Mouse (Mus musculus) kidney, postnatal 0 days (tissue): ENCODE measurements around the gene Clec4g. TPM values are rescaled to one million over a fixed set of nuclear protein-coding genes. Genes with fewer than 3 reads are reported as not detected.

Experiments
- ATAC-seq: fragments of 200-750 bp; cut with Nextera tagmentation; replicated peaks from 2 replicates; pipeline ENCODE4 v1.8.0; 2017; ENCODE audit warnings: low read depth, moderate number of reproducible peaks, moderate TSS enrichment, moderate library complexity; ENCODE audit not compliant: low FRiP score
- DNase-seq: peaks from one replicate; pipeline ENCODE4 v3.0.0-alpha.2; 2016; ENCODE audit warnings: low spot score
- H3K27ac ChIP-seq: fragments of 300-500 bp; sonication (generic); 2 replicates; pipeline ENCODE4 v1.5.1; 2014; ENCODE audit warnings: mild to moderate bottlenecking
- H3K27me3 ChIP-seq: fragments of 300-500 bp; sonication (generic); 2 replicates; pipeline ENCODE4 v1.6.1; 2014; ENCODE audit warnings: low read length, mixed read lengths; ENCODE audit not compliant: insufficient read depth
- H3K36me3 ChIP-seq: fragments of 300-500 bp; sonication (generic); 2 replicates; pipeline ENCODE4 v1.6.1; 2014; ENCODE audit warnings: low read length, mixed read lengths; ENCODE audit not compliant: insufficient read depth
- H3K4me1 ChIP-seq: fragments of 300-500 bp; sonication (generic); replicated peaks from 2 replicates; pipeline ENCODE4 v1.6.1; 2014; ENCODE audit warnings: antibody characterized with exemption, low read length, mixed read lengths; ENCODE audit not compliant: insufficient read depth
- H3K4me2 ChIP-seq: fragments of 300-500 bp; sonication (generic); 2 replicates; pipeline ENCODE4 v1.6.1; 2014; ENCODE audit warnings: mild to moderate bottlenecking, low read length, moderate library complexity, mixed read lengths
- H3K4me3 ChIP-seq: fragments of 300-500 bp; sonication (generic); replicated peaks from 2 replicates; pipeline ENCODE4 v1.5.1; 2014; ENCODE audit warnings: low read depth, low read length
- H3K9ac ChIP-seq: fragments of 300-500 bp; sonication (generic); 2 replicates; pipeline ENCODE4 v1.6.1; 2014; ENCODE audit warnings: low read depth, low read length
- H3K9me3 ChIP-seq: fragments of 300-500 bp; sonication (generic); replicated peaks from 2 replicates; pipeline ENCODE4 v1.6.1; 2016; ENCODE audit warnings: low read length, inconsistent platforms, mixed read lengths
- CTCF ChIP-seq: IDR thresholded peaks from 2 replicates; pipeline ENCODE4 v1.5.1; 2016; ENCODE audit warnings: antibody characterized with exemption, low read depth, mild to moderate bottlenecking, moderate library complexity
- WGBS: fragments of 180-500 bp; shearing (Covaris S2); extraction: QIAGEN DNeasy Blood & Tissue Kit; methylation state at CpG from one replicate; pipeline ENCODE4 v1.1.7; 2014; 5-methylcytosine and 5-hydroxymethylcytosine counted together
- polyA plus RNA-seq: library from polyadenylated mRNA; unstranded; fragments of >200 nt; fragmentation: Nextera tagmentation; extraction: Ambion mirVana; gene quantifications from 2 replicates; pipeline ENCODE4 v1.2.1, GENCODE M21; 2015

Clec4g gene
- polyA plus RNA-seq, 1 experiment from 2014 or later = 0.34 TPM

DNA sequence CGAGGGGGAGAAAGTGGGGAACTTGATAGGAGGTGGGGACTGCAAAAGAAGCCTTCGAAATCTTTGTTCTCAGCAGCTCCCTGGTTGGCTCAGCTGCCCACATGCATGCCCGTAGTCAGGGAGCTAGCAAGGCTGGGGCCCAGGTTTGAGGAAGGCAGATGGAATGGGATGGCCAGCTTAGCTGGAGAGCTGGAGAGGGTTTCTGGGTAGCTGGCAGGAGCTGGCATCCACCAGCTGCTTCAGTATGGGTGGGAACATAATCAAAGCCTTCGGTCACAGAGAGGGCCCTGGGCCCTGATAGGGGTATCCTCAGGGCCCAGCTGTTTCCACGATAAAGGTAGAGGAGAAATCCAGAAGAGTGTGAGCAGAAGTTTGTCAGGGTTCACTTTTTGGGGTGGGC is 38.0 kb downstream of the Clec4g start:
- DNase-seq (no peak), ATAC-seq (no peak)
- 95% methylated on average over 5 of the region's 5 CpGs for WGBS
- no peak overlapping the region for H3K4me3 ChIP-seq
- no peak overlapping the region for H3K27ac ChIP-seq
- no peak overlapping the region for H3K9ac ChIP-seq
- peaks cover 7% of the 10 kb centered on the region; the same call in 1 of the 2 replicates for H3K4me1 ChIP-seq
- peaks cover 20% of the 10 kb centered on the region for H3K36me3 ChIP-seq
- no peak for TF ChIP-seq CTCF
- H3K9me3 ChIP-seq = no peaks in the 10 kb centered on the region
- H3K27me3 ChIP-seq = no peaks in the 10 kb centered on the region
- no peak overlapping the region for H3K4me2 ChIP-seq

- TF ChIP-seq CTCF = no peak
- no peak for ATAC-seq
- Histone ChIP-seq H3K4me1 (peaks cover 10% of the 10 kb centered on the region; the same call in 1 of the 2 replicates), H3K36me3 (peaks cover 20% of the 10 kb centered on the region), H3K9ac (no peak overlapping the region), H3K27ac (no peak overlapping the region), H3K27me3 (no peaks in the 10 kb centered on the region), H3K9me3 (no peaks in the 10 kb centered on the region), H3K4me3 (no peak overlapping the region), H3K4me2 (no peak overlapping the region)
- WGBS = 89% methylated on average over 5 of the region's 5 CpGs
- DNase-seq = no peak
Observed at GRCm38 (mm10) chr8:3679656-3680055, 40.8 kb downstream of the Clec4g start.

DNA sequence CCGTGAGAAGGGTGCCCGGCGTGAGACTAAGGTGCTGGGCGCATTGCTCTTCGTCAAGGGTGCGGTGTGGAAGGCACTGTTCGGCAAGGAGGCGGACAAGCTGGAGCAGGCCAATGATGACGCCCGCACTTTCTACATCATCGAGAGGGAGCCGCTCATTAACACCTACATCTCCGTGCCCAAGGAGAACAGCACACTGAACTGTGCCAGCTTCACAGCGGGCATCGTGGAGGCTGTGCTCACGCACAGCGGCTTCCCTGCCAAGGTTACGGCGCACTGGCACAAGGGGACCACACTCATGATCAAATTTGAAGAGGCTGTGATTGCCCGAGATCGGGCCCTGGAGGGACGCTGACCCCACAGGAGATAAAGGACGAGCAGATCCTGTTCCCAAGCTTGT is 41.2 kb downstream of the Clec4g start:
- no peak for ATAC-seq
- peaks cover 20% of the 10 kb centered on the region for H3K36me3 ChIP-seq
- TF ChIP-seq CTCF = no peak
- H3K27me3 ChIP-seq = no peaks in the 10 kb centered on the region
- no peak overlapping the region for H3K4me2 ChIP-seq
- peaks cover 10% of the 10 kb centered on the region; the same call in 1 of the 2 replicates for H3K4me1 ChIP-seq
- no peaks in the 10 kb centered on the region for H3K9me3 ChIP-seq
- no peak overlapping the region for H3K27ac ChIP-seq
- no peak for DNase-seq
- 95% methylated on average over 23 of the region's 23 CpGs for WGBS
- no peak overlapping the region for H3K9ac ChIP-seq
- H3K4me3 ChIP-seq = no peak overlapping the region

DNA sequence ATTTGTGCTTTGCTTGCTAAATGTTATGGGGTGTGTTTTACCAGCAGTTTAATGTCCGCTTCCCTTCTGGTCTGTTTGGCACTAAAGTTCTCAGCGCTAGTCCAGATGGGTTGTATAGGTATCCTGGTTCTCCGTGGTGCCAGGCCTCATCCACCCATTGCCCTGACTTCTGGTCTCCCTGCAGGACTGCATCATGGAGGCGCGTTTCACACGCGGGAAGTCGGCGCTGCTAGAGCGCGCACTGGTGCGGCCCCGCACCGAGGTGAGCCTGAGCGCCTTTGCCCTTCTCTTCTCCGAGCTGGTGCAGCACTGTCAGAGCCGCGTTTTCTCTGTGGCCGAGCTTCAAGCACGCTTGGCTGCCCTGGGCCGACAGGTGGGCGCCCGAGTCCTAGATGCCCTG is 41.6 kb downstream of the Clec4g start:
- 95% methylated on average over 23 of the region's 23 CpGs for WGBS
- ATAC-seq = no peak
- H3K27me3 ChIP-seq = no peaks in the 10 kb centered on the region
- H3K4me1 ChIP-seq = peaks cover 10% of the 10 kb centered on the region; the same call in 1 of the 2 replicates
- no peak overlapping the region for H3K9ac ChIP-seq
- DNase-seq = no peak
- H3K27ac ChIP-seq = no peak overlapping the region
- no peak overlapping the region for H3K4me3 ChIP-seq
- peaks cover 20% of the 10 kb centered on the region for H3K36me3 ChIP-seq
- H3K4me2 ChIP-seq = no peak overlapping the region
- TF ChIP-seq CTCF = no peak
- H3K9me3 ChIP-seq = no peaks in the 10 kb centered on the region

DNA sequence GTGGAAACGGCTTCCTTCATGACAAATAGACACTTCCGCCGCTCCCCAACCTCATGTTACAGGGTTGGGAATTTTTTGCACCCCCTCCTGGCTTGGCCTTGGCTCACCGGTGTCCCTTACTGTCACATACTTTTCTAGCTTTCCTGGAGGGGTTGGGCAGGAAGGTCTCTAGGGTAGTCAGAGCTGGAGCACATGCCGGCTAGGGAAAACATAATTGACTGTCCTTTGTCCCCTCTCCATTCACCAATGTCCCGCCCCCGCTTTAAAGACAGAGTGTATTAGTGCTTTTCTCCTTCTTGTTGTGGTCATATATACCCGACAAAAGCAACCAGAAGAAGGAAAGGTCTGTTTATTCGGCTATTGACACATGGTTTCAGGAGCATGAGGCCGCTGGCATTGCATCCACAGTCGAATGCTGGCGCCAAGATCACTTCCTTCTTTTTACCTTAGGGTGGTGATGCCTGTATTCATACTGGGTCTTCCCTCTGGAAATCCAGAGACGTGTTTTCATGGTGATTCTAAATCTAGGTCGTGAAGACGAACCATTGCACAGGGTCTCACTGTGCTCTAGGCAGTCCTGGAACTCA is 43.4 kb downstream of the Clec4g start:
- peaks cover 10% of the 10 kb centered on the region; the same call in 1 of the 2 replicates for H3K4me1 ChIP-seq
- peaks cover 20% of the 10 kb centered on the region for H3K36me3 ChIP-seq
- ATAC-seq = no peak
- H3K4me2 ChIP-seq = peak overlapping the region; percentile 61
- no peak for TF ChIP-seq CTCF
- peak overlapping the region; percentile 70 for H3K4me3 ChIP-seq
- peak overlapping the region; percentile 76 for H3K9ac ChIP-seq
- H3K27me3 ChIP-seq = no peaks in the 10 kb centered on the region
- peak; percentile 54 for DNase-seq
- peak overlapping the region; percentile 92 for H3K27ac ChIP-seq
- no peaks in the 10 kb centered on the region for H3K9me3 ChIP-seq
- 4% methylated on average over 15 of the region's 15 CpGs for WGBS

DNA sequence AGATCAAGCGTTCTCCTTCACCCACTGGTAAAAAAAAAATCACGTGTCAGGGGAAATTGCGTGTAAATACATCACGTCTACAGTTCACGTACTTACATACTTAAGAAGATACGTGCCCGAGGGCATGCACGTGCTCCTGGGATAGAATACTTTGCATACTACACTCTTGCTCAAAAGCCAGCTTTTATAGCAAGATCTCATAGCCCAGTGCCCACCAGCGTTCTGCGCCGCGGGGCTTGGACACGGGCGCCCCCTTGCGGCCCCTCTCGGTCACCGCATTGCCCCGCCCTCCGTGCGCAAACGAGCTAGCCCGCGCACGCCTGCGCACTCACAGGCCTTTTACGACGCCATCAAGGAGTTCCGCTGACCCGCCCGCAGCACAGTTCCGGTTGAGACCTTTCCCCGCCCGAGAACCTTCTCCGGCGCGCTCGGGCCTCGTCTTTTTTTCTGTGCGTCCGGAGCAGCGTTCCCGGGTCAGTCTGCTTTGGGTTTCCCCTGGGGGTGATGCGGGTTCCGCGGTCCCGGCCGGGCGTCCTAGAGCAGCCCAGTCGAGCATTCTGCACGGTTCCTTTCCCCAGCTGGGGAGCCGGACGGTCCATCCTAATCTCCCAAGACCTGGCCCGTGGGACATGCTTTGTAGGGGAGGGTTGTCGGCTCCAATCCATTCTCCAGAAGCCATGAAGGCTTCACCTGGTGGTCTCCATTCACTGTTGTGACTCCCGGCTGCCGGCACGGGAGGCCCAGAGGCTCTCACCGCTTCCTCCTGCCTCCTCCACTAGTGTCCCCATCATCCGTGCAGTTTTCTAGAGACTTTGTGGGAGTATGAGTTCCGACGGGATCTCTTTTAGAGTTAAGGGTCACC is 44.1 kb downstream of the Clec4g start, which contains the start of gene Trappc5:
Gene Trappc5, plus strand, starts transcription at position 169 of the 862 bp plus-strand sequence.
- H3K9me3 ChIP-seq = no peaks in the 10 kb centered on the region
- H3K4me3 ChIP-seq = peak within 1 kb of the TSS; percentile 70
- 1% methylated on average over 61 of the region's 61 CpGs for WGBS
- H3K4me1 ChIP-seq = peaks cover 10% of the 10 kb centered on the region; the same call in 1 of the 2 replicates
- DNase-seq (peak; percentile 98), ATAC-seq (peak; percentile 80)
- peak; percentile 98 for TF ChIP-seq CTCF
- H3K36me3 ChIP-seq = peaks cover 19% of the 10 kb centered on the region
- no peaks in the 10 kb centered on the region for H3K27me3 ChIP-seq
- peak within 1 kb of the TSS; percentile 61 for H3K4me2 ChIP-seq
- peak within 1 kb of the TSS; percentile 92 for H3K27ac ChIP-seq
- peak within 1 kb of the TSS; percentile 76 for H3K9ac ChIP-seq
